Mouse (Mus musculus) cerebellum, adult (tissue): ENCODE data around the gene Dchs1.

Experiments used
- ATAC-seq: cut with Nextera tagmentation; 2 replicates; pipeline ENCODE4 v1.9.2; 2017; ENCODE audit warnings: mild to moderate bottlenecking, moderate library complexity, mixed read lengths; ENCODE audit not compliant: insufficient number of reproducible peaks, low FRiP score, low TSS enrichment

Dchs1 gene

GRCm38 (mm10) chr7:105787285-105788140 lies at the start of gene Dchs1:
Gene Dchs1, minus strand, starts transcription at chr7:105787654.
- ATAC-seq, result no peak

GRCm38 (mm10) chr7:105824281-105824680 lies 36.8 kb upstream of the Dchs1 start:
- no peak for ATAC-seq

- ATAC-seq, result no peak
These were observed 31.0 kb upstream of the Dchs1 start for GRCm38 (mm10) chr7:105818483-105818882.

- ATAC-seq, result no peak
These were observed 29.3 kb upstream of the Dchs1 start for GRCm38 (mm10) chr7:105816736-105817135.

GRCm38 (mm10) chr7:105813326-105813725 lies 25.9 kb upstream of the Dchs1 start:
- no peak for ATAC-seq

- ATAC-seq, result no peak
These were observed 25.1 kb upstream of the Dchs1 start for GRCm38 (mm10) chr7:105812566-105812965.

- ATAC-seq, result no peak
These were observed 24.1 kb upstream of the Dchs1 start for GRCm38 (mm10) chr7:105811516-105811915.

- peak; percentile 97 for ATAC-seq
These were observed 23.5 kb upstream of the Dchs1 start, which contains the start of gene Mrpl17 for GRCm38 (mm10) chr7:105810877-105811489. Gene Mrpl17, minus strand, starts transcription at chr7:105811099.

GRCm38 (mm10) chr7:105810280-105810876 lies 22.9 kb upstream of the Dchs1 start:
- ATAC-seq, result no peak; the same call in 1 of the 2 replicates

GRCm38 (mm10) chr7:105809836-105810235 lies 22.4 kb upstream of the Dchs1 start:
- ATAC-seq, result no peak

GRCm38 (mm10) chr7:105808385-105808784 lies 20.9 kb upstream of the Dchs1 start:
- ATAC-seq, result no peak

- ATAC-seq, result no peak
These were observed 19.3 kb upstream of the Dchs1 start for GRCm38 (mm10) chr7:105806716-105807115.

- no peak for ATAC-seq
These were observed 18.7 kb upstream of the Dchs1 start for GRCm38 (mm10) chr7:105806125-105806524.

GRCm38 (mm10) chr7:105803428-105803827 lies 16.0 kb upstream of the Dchs1 start:
- no peak for ATAC-seq

GRCm38 (mm10) chr7:105802771-105803170 lies 15.3 kb upstream of the Dchs1 start:
- no peak for ATAC-seq

- ATAC-seq, result no peak
These were observed 14.9 kb upstream of the Dchs1 start for GRCm38 (mm10) chr7:105802312-105802711.

GRCm38 (mm10) chr7:105796972-105797371 lies 9.5 kb upstream of the Dchs1 start:
- no peak for ATAC-seq

- ATAC-seq, result no peak
These were observed 8.4 kb upstream of the Dchs1 start for GRCm38 (mm10) chr7:105795759-105796366.

- ATAC-seq, result no peak
These were observed 6.2 kb upstream of the Dchs1 start for GRCm38 (mm10) chr7:105793701-105794100.

GRCm38 (mm10) chr7:105791147-105791546 lies 3.7 kb upstream of the Dchs1 start:
- no peak for ATAC-seq
